Mouse (Mus musculus) erythroblast, embryonic 14.5 days (primary cell): ENCODE measurements around the gene Spag17.

ENCODE experiments used
- GATA1 ChIP-seq: IDR thresholded peaks from 2 replicates; pipeline ENCODE4 v1.6.1; 2012; ENCODE audit warnings: low read length, inconsistent platforms, mixed read lengths
- TAL1 ChIP-seq: IDR thresholded peaks from 3 replicates; pipeline ENCODE4 v1.6.1; 2012; ENCODE audit warnings: low read length, inconsistent platforms, mixed read lengths

DNA sequence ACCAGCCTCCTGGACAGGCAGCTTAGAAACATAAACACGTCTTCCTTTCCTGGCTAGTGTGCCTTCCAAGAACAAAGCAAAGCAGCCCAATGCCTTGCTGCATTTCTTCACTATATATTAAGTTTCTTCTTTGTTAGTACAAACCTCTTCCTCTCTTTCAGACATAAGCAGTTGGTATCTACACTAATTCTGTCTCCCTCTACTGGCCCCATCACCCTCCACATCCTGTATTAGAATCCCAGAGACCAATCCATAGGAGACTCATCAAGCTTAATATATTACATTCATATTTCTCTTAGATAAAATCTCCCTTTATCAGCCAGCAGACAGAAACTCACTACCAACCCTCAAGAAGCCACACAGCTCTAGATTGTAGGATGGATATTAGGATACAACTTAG, 237.2 kb downstream of the Spag17 start:
- TF ChIP-seq TAL1 (no peak), GATA1 (no peak)
